Mouse (Mus musculus): ENCODE measurements around the gene Pank1. TPM values are rescaled to one million over a fixed set of nuclear protein-coding genes. Genes with fewer than 3 reads are reported as not detected.

Pank1 gene
- polyA plus RNA-seq, 1 experiment from 2014 or later, result 8.0 TPM

DNA sequence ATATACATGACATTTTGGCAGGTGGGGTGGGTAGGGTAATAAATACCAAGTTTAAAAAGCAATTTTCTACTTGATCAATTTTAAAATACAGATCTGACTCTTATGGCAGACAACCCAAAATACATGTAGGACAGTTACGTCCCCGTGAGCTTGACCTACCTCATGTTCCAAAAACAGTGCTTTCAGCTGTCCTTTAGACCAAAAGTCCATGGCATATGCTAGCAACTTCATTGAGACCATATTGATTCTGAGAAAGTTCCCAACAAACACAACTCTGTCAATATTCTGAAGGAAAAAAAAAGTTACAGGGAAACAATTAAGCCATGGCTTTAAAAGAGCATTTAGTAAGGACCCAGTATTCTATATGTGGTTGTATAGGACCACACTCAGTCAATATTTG, 65.7 kb downstream of the Pank1 start:
- H3K4me2 ChIP-seq, result no peak overlapping the region
- peaks cover 4% of the 10 kb centered on the region for H3K4me1 ChIP-seq (replicated peaks)
- H3K27me3 ChIP-seq, result no peaks in the 10 kb centered on the region
- H3K4me3 ChIP-seq, result no peak overlapping the region
- 92% methylated on average over 2 of the region's 2 CpGs for WGBS
- no peaks in the 10 kb centered on the region for H3K9me3 ChIP-seq
- ATAC-seq (ENCODE audit: low read depth), result no peak
- no peaks in the 10 kb centered on the region for H3K36me3 ChIP-seq
- H3K9ac ChIP-seq, result no peak overlapping the region
- H3K27ac ChIP-seq (replicated peaks), result no peak overlapping the region

DNA sequence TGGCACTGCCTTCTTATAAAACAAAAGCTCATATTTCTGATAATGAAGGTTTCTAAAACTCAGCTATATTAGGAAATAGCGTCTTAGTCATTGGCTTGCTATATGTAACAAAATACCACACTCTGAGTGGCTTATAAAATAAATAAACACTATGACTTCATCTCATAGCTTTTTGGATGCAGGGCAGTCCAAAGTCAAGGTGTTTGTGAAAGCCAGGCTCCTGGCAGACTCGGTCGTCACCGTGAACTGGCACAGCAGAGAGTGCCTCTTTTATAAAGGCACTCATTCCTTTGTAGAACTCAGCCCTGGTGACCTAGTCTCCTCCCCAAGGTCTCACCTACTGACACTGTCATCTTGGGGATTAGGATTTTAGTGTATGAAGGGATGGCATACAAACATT, 66.5 kb downstream of the Pank1 start:
- Histone ChIP-seq H3K4me1 (replicated peaks) (peaks cover 4% of the 10 kb centered on the region), H3K27me3 (no peaks in the 10 kb centered on the region), H3K9me3 (no peaks in the 10 kb centered on the region), H3K27ac (replicated peaks) (no peak overlapping the region), H3K4me2 (no peak overlapping the region), H3K9ac (no peak overlapping the region), H3K4me3 (no peak overlapping the region), H3K36me3 (no peaks in the 10 kb centered on the region)
- no peak for ATAC-seq (ENCODE audit: low read depth)
- 86% methylated on average over 4 of the region's 4 CpGs for WGBS

DNA sequence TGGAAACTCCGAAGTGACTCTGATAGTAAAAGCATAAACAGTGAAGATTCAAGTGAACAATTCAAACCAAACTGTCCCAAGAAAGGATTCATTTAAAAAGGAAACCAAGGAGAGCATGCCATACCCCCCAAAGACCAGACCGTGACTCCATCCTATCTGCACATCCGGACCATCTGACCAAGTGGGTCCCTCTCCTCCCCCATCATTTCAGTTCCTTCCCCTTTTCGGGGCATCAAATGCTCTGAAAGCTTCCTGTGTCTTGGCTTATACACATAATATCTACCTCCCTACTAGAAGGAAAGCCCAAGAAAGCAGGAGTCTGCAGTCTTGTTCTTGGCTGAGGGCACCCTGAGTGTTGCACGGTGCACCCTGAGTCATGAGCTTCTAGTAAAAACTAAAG, 72.1 kb downstream of the Pank1 start:
- Histone ChIP-seq H3K36me3 (no peaks in the 10 kb centered on the region), H3K4me3 (no peak overlapping the region), H3K27me3 (no peaks in the 10 kb centered on the region), H3K9me3 (no peaks in the 10 kb centered on the region), H3K9ac (no peak overlapping the region), H3K4me1 (replicated peaks) (no peaks in the 10 kb centered on the region), H3K4me2 (no peak overlapping the region), H3K27ac (replicated peaks) (no peak overlapping the region)
- 92% methylated on average over 5 of the region's 5 CpGs for WGBS
- ATAC-seq (ENCODE audit: low read depth), result no peak

GRCm38 (mm10) chr19:34805071-34805470, 74.2 kb downstream of the Pank1 start:
- Histone ChIP-seq H3K9ac (no peak overlapping the region), H3K27me3 (no peaks in the 10 kb centered on the region), H3K9me3 (no peaks in the 10 kb centered on the region), H3K36me3 (no peaks in the 10 kb centered on the region), H3K4me3 (no peak overlapping the region), H3K4me2 (no peak overlapping the region), H3K4me1 (replicated peaks) (no peaks in the 10 kb centered on the region), H3K27ac (replicated peaks) (no peak overlapping the region)
- 84% methylated on average over 2 of the region's 2 CpGs for WGBS
- no peak for ATAC-seq (ENCODE audit: low read depth)

DNA sequence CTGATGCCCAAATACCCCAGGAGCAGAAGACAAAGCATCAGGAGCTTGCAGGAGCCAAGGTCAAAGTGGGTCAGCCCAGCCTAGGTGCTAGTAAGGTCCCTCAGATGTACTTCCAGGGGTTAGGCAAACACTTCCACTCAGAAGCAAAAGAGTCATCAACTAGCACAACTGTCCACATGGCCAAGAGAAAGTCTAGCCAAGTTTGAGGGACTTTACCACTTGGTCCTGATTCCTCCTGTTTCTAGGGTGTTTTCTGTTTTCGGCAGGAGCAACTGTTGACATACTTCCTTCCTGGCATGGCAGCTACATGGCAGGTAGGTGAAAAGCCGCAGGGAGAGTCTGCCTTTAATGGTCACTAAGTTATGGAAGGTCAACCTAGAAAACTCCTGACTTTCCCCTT, 74.7 kb downstream of the Pank1 start:
- 89% methylated on average over 2 of the region's 2 CpGs for WGBS
- H3K36me3 ChIP-seq, result no peaks in the 10 kb centered on the region
- no peaks in the 10 kb centered on the region for H3K9me3 ChIP-seq
- H3K4me1 ChIP-seq (replicated peaks), result no peaks in the 10 kb centered on the region
- H3K9ac ChIP-seq, result no peak overlapping the region
- no peaks in the 10 kb centered on the region for H3K27me3 ChIP-seq
- no peak overlapping the region for H3K4me2 ChIP-seq
- H3K4me3 ChIP-seq, result no peak overlapping the region
- ATAC-seq (ENCODE audit: low read depth), result no peak
- no peak overlapping the region for H3K27ac ChIP-seq (replicated peaks)

GRCm38 (mm10) chr19:34803396-34803795, 75.9 kb downstream of the Pank1 start:
- Histone ChIP-seq H3K27ac (replicated peaks) (no peak overlapping the region), H3K9me3 (no peaks in the 10 kb centered on the region), H3K9ac (no peak overlapping the region), H3K4me3 (no peak overlapping the region), H3K36me3 (no peaks in the 10 kb centered on the region), H3K27me3 (no peaks in the 10 kb centered on the region), H3K4me2 (no peak overlapping the region), H3K4me1 (replicated peaks) (no peaks in the 10 kb centered on the region)
- no peak for ATAC-seq (ENCODE audit: low read depth)
- 92% methylated on average over 4 of the region's 4 CpGs for WGBS

GRCm38 (mm10) chr19:34799644-34800267, 79.5 kb downstream of the Pank1 start:
- no peak for ATAC-seq (ENCODE audit: low read depth)
- Histone ChIP-seq H3K36me3 (no peaks in the 10 kb centered on the region), H3K9ac (no peak overlapping the region), H3K9me3 (no peaks in the 10 kb centered on the region), H3K27ac (replicated peaks) (no peak overlapping the region), H3K4me2 (no peak overlapping the region), H3K27me3 (no peaks in the 10 kb centered on the region), H3K4me3 (no peak overlapping the region), H3K4me1 (replicated peaks) (no peaks in the 10 kb centered on the region)
- 63% methylated on average over 6 of the region's 6 CpGs for WGBS

GRCm38 (mm10) chr19:34796396-34796795, 82.9 kb downstream of the Pank1 start:
- H3K27ac ChIP-seq (replicated peaks), result no peak overlapping the region
- no peak overlapping the region for H3K9ac ChIP-seq
- ATAC-seq (ENCODE audit: low read depth), result no peak
- no peaks in the 10 kb centered on the region for H3K4me1 ChIP-seq (replicated peaks)
- no peaks in the 10 kb centered on the region for H3K9me3 ChIP-seq
- no peak overlapping the region for H3K4me3 ChIP-seq
- no peak overlapping the region for H3K4me2 ChIP-seq
- WGBS, result 84% methylated on average over 4 of the region's 4 CpGs
- no peaks in the 10 kb centered on the region for H3K36me3 ChIP-seq
- H3K27me3 ChIP-seq, result no peaks in the 10 kb centered on the region

GRCm38 (mm10) chr19:34782491-34782890, 96.8 kb downstream of the Pank1 start:
- H3K36me3 ChIP-seq, result no peaks in the 10 kb centered on the region
- no peak for ATAC-seq (ENCODE audit: low read depth)
- no peaks in the 10 kb centered on the region for H3K4me1 ChIP-seq (replicated peaks)
- 93% methylated on average over 2 of the region's 2 CpGs for WGBS
- H3K4me3 ChIP-seq, result no peak overlapping the region
- no peak overlapping the region for H3K27ac ChIP-seq (replicated peaks)
- no peaks in the 10 kb centered on the region for H3K9me3 ChIP-seq
- no peaks in the 10 kb centered on the region for H3K27me3 ChIP-seq
- no peak overlapping the region for H3K9ac ChIP-seq
- no peak overlapping the region for H3K4me2 ChIP-seq

GRCm38 (mm10) chr19:34778993-34779392, 100.3 kb downstream of the Pank1 start:
- Histone ChIP-seq H3K4me2 (no peak overlapping the region), H3K4me3 (no peak overlapping the region), H3K36me3 (no peaks in the 10 kb centered on the region), H3K9me3 (no peaks in the 10 kb centered on the region), H3K4me1 (replicated peaks) (no peaks in the 10 kb centered on the region), H3K27me3 (no peaks in the 10 kb centered on the region), H3K27ac (replicated peaks) (no peak overlapping the region), H3K9ac (no peak overlapping the region)
- 94% methylated on average over 1 of the region's 1 CpGs for WGBS
- ATAC-seq (ENCODE audit: low read depth), result no peak

- Histone ChIP-seq H3K27ac (replicated peaks) (no peak overlapping the region), H3K9me3 (no peaks in the 10 kb centered on the region), H3K4me1 (replicated peaks) (no peaks in the 10 kb centered on the region), H3K27me3 (no peaks in the 10 kb centered on the region), H3K36me3 (no peaks in the 10 kb centered on the region), H3K4me2 (no peak overlapping the region), H3K4me3 (no peak overlapping the region), H3K9ac (no peak overlapping the region)
- ATAC-seq (ENCODE audit: low read depth), result no peak
Observed at GRCm38 (mm10) chr19:34778098-34778497, 101.2 kb downstream of the Pank1 start.

DNA sequence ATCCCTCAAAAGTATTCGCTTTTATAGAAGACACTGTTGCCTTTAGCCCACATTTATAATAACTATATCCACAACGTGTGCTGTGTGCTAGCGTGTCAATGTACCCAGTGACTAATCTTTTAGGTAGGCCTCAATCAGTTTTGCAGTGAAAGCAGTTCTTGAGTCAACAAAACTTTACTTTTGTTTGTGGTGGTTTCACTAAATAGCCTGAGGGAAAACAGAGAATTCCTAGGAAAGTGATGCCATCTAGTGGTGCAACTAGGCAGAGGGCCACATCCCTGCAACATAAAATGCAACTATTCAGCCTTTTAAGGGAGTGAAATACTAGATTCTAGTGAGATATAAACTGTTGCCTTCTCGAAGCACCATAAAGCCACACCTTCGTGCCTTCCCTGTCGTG, 106.5 kb downstream of the Pank1 start:
- Histone ChIP-seq H3K4me2 (no peak overlapping the region), H3K27me3 (no peaks in the 10 kb centered on the region), H3K4me1 (replicated peaks) (no peaks in the 10 kb centered on the region), H3K4me3 (no peak overlapping the region), H3K27ac (replicated peaks) (no peak overlapping the region), H3K9ac (no peak overlapping the region), H3K36me3 (no peaks in the 10 kb centered on the region), H3K9me3 (no peaks in the 10 kb centered on the region)
- ATAC-seq (ENCODE audit: low read depth), result no peak
- WGBS, result 27% methylated on average over 6 of the region's 6 CpGs

DNA sequence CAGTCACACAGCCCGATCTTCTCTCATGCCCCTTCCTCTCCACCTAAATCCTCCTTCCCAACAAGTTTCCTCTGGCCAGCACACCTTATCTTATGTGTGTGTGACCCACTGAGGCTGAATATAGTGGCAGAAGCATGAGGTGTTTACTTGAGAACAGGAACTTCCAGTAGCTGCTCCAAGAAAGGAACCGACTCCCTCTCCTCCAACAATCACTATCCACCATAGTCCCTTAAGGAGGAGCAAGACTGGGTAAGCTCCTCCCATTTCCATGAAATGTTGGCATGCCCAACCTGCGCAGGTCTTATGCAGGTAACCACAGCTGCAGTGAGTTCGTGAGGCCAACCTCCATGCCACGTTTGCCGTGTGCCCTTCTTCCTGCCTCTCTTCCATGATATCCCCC, 108.5 kb downstream of the Pank1 start:
- no peaks in the 10 kb centered on the region for H3K4me1 ChIP-seq (replicated peaks)
- H3K4me2 ChIP-seq, result no peak overlapping the region
- no peak overlapping the region for H3K9ac ChIP-seq
- H3K27me3 ChIP-seq, result no peaks in the 10 kb centered on the region
- H3K9me3 ChIP-seq, result no peaks in the 10 kb centered on the region
- 89% methylated on average over 6 of the region's 6 CpGs for WGBS
- H3K36me3 ChIP-seq, result no peaks in the 10 kb centered on the region
- H3K27ac ChIP-seq (replicated peaks), result no peak overlapping the region
- no peak for ATAC-seq (ENCODE audit: low read depth)
- H3K4me3 ChIP-seq, result no peak overlapping the region
